7 mouse cellular contexts compared by ENCODE assay signal in genomic region chr1:77512431-77513195, GRCm38 (mm10). TPM values are rescaled to one million over a fixed set of nuclear protein-coding genes. Genes with fewer than 3 reads are reported as not detected.
DNase-seq lines count a peak whose midpoint lies in the region; ATAC-seq lines count a peak whose summit lies in the region.

No protein-coding gene starts in this region.

- H3K4me3 ChIP-seq in forebrain, embryonic 13.5 days, result peak overlapping the region; percentile 87
- peak overlapping the region; percentile 65 for H3K4me3 ChIP-seq in limb, embryonic 15.5 days
- H3K4me3 ChIP-seq in stomach, embryonic 16.5 days (replicated peaks; ENCODE audit: low read length), result peak overlapping the region; percentile 77

- peak overlapping the region; percentile 95 for H3K4me2 ChIP-seq in forebrain, embryonic 13.5 days
- peak overlapping the region; percentile 94 for H3K4me2 ChIP-seq in limb, embryonic 15.5 days
- peak overlapping the region; percentile 96 for H3K4me2 ChIP-seq in stomach, embryonic 16.5 days (ENCODE audit: low read depth, low read length)

- peak overlapping the region; percentile 90 for H3K9ac ChIP-seq in forebrain, embryonic 13.5 days
- H3K9ac ChIP-seq in limb, embryonic 15.5 days, result peak overlapping the region; percentile 35
- H3K9ac ChIP-seq in stomach, embryonic 16.5 days (ENCODE audit: low read length), result peak overlapping the region; percentile 77

- H3K27me3 ChIP-seq in forebrain, embryonic 13.5 days, result no peaks in the 10 kb centered on the region
- peaks cover 4% of the 10 kb centered on the region; the same call in 1 of the 2 replicates for H3K27me3 ChIP-seq in limb, embryonic 15.5 days
- peaks cover 5% of the 10 kb centered on the region; the same call in 1 of the 2 replicates for H3K27me3 ChIP-seq in stomach, embryonic 16.5 days (ENCODE audit: control insufficient read depth, insufficient read depth, low read length)

- WGBS in forebrain, embryonic 13.5 days, result 0% methylated on average over 20 of the region's 20 CpGs
- WGBS in limb, embryonic 15.5 days, result 6% methylated on average over 20 of the region's 20 CpGs
- WGBS in stomach, embryonic 16.5 days, result 11% methylated on average over 20 of the region's 20 CpGs

- DNase-seq in retina, postnatal 1 day, result peak; percentile 43
- no peak for DNase-seq in retina, embryonic 14.5 days (ENCODE audit: low spot score)
- no peak for DNase-seq in adrenal gland, postnatal 36 days
- no peak for DNase-seq in layer of hippocampus, adult 9-10 months (ENCODE audit: low spot score)

- H3K4me1 ChIP-seq in forebrain, embryonic 13.5 days, result peaks cover 57% of the 10 kb centered on the region
- peaks cover 31% of the 10 kb centered on the region for H3K4me1 ChIP-seq in limb, embryonic 15.5 days
- peaks cover 21% of the 10 kb centered on the region; the same call in 1 of the 2 replicates for H3K4me1 ChIP-seq in stomach, embryonic 16.5 days (ENCODE audit: control insufficient read depth, insufficient read depth, low read length)

- H3K9me3 ChIP-seq in forebrain, embryonic 13.5 days (replicated peaks), result no peaks in the 10 kb centered on the region
- H3K9me3 ChIP-seq in limb, embryonic 15.5 days, result no peaks in the 10 kb centered on the region
- no peaks in the 10 kb centered on the region for H3K9me3 ChIP-seq in stomach, embryonic 16.5 days (replicated peaks; ENCODE audit: control insufficient read depth, low read length)

- peak overlapping the region; percentile 95 for H3K27ac ChIP-seq in forebrain, embryonic 13.5 days
- peak overlapping the region; percentile 43; the same call in 1 of the 2 replicates for H3K27ac ChIP-seq in limb, embryonic 15.5 days
- H3K27ac ChIP-seq in stomach, embryonic 16.5 days (ENCODE audit: low read length), result no peak overlapping the region

- H3K36me3 ChIP-seq in forebrain, embryonic 13.5 days (ENCODE audit: poor library complexity, severe bottlenecking), result peaks cover 12% of the 10 kb centered on the region
- H3K36me3 ChIP-seq in limb, embryonic 15.5 days, result 0 out of 2 replicates have a peak, but pooled peaks cover 11% of the 10 kb centered on the region
- no peaks in the 10 kb centered on the region for H3K36me3 ChIP-seq in stomach, embryonic 16.5 days (ENCODE audit: control insufficient read depth, insufficient read depth, low read length)

- ATAC-seq in forebrain, embryonic 13.5 days, result no peak
- no peak for ATAC-seq in limb, embryonic 15.5 days (ENCODE audit: insufficient number of reproducible peaks, low FRiP score, low TSS enrichment, low read depth)
- ATAC-seq in stomach, embryonic 16.5 days (ENCODE audit: insufficient read depth, low FRiP score), result no peak

RNA-seq across cellular contexts. Expression of gene Epha4, which starts 2.3 kb away (rescaled TPM):
- 80.7 and 83.6 TPM in 2 replicates for polyA plus RNA-seq in forebrain, embryonic 13.5 days (2015; fragmentation: Nextera tagmentation; extraction: Ambion mirVana)
- 32.3 and 39.0 TPM in 2 replicates for polyA plus RNA-seq in limb, embryonic 15.5 days (2015; fragmentation: Nextera tagmentation; extraction: Ambion mirVana)
- polyA plus RNA-seq in stomach, embryonic 16.5 days (2015; fragmentation: Nextera tagmentation; extraction: Ambion mirVana), result 11.8 and 12.0 TPM in 2 replicates
- total RNA-seq in adrenal gland, postnatal 36 days (2021), result 1 to 10 TPM; 1.7 to 2.3 TPM

Comparison
In these comparisons a context has a peak if more than half of its experiments do, and no peak if none do; other contexts are left out.
1. H3K9ac ChIP-seq: peak in every context shown above with its lines; median percentile 90 in forebrain, embryonic 13.5 days; 77 in stomach, embryonic 16.5 days; 35 in limb, embryonic 15.5 days.